Mouse (Mus musculus): ENCODE data around the gene Gdpd3.
A peak's percentile ranks its signal among the peaks of the same experiment; 100 is the strongest.

DNA sequence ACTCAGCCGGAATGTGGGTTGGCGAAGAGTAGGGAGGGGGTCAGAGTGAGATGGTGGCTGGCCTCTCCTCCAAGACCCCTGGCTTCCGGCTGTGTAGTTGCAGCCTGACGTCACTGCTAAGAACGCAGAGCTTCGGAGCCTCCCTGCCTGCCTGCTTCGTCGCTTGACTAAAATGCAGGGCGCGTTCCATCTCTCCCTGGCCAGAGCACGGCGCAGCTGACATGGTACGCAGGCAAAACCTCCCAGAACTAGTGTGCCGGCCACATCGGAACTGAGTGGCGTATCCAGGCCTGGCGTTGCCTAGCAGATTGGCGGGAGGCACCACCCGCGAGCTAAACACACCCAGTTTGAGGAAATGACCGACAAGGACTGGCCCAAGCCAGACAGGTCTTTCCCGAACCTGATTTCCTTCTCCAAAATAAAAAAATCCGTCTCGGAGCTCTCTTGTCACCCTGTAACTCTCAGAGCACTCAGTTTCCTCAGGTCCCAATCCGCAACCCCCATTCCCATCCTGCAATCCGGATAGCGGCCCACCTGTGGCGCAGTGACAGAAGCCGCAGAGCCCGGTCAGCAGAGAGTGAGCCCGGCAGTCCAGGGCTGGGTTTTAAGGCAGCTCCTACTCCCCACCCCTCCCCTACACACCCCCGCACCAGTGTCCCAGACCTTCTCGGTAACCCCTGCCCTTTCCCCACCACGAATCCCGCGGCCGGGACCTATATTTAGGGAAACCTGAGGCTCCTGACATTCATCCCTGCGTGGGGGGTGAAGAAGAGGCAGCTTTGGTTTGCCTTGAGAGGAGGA is 33.5 kb downstream of the Gdpd3 start:
- TF ChIP-seq POLR2A (IDR thresholded peaks at IDR 0.05; ENCODE audit: insufficient read depth, low read length) (peak; percentile 85), CTCF (IDR thresholded peaks at IDR 0.05; ENCODE audit: low read depth, low read length) (no peak), EP300 (IDR thresholded peaks at IDR 0.05; ENCODE audit: insufficient read depth, low read depth, low read length) (peak; percentile 73; the same call in 1 of the 2 replicates)
